Mouse (Mus musculus) lung, postnatal 0 days (tissue): ENCODE results near the gene Abraxas2.

Experiments
- CTCF ChIP-seq: IDR thresholded peaks from 2 replicates; pipeline ENCODE4 v1.5.1; 2016; ENCODE audit warnings: antibody characterized with exemption, mild to moderate bottlenecking
- EP300 ChIP-seq: IDR thresholded peaks from 2 replicates; pipeline ENCODE4 v1.6.1; 2016; ENCODE audit warnings: antibody characterized with exemption, mild to moderate bottlenecking, control low read depth

- TF ChIP-seq CTCF (peak; percentile 58), EP300 (no peak)
Measured at GRCm38 (mm10) chr7:132884031-132884430, 25.0 kb downstream of the Abraxas2 start.
